15 mouse cellular contexts compared by ENCODE assay signal in genomic region chr19:10719751-10720150, GRCm38 (mm10). TPM values are rescaled to one million over a fixed set of nuclear protein-coding genes. Genes with fewer than 3 reads are reported as not detected.
A peak's percentile ranks its signal among the peaks of the same experiment; 100 is the strongest.
DNase-seq lines count a peak whose midpoint lies in the region; ATAC-seq lines count a peak whose summit lies in the region.
"Had no signal": no experiment of that assay in that cellular context is flagged by ENCODE, and none has a peak within 500 bp of the region (broad histone marks: within the 10 kb centered on the region; RNA-seq: fewer than 3 reads in every experiment).

No protein-coding gene starts in this region.

- H3K9me3 ChIP-seq in heart, embryonic 14.5 days (ENCODE audit: control insufficient read depth, low read length) = no peaks in the 10 kb centered on the region
- no peaks in the 10 kb centered on the region for H3K9me3 ChIP-seq in midbrain, embryonic 14.5 days (ENCODE audit: control insufficient read depth, low read length)
- H3K9me3 ChIP-seq: embryonic facial prominence, embryonic 15.5 days had no signal

- peaks cover 19 to 24% of the 10 kb centered on the region in 2 experiments for H3K4me1 ChIP-seq in heart, embryonic 14.5 days (ENCODE audit: control insufficient read depth in 2 of 2, insufficient read depth in 2 of 2, low read length in 2 of 2)
- H3K4me1 ChIP-seq in midbrain, embryonic 14.5 days (ENCODE audit: control insufficient read depth, insufficient read depth, low read length) = peaks cover 22% of the 10 kb centered on the region

- no peaks in the 10 kb centered on the region for H3K36me3 ChIP-seq in heart, embryonic 14.5 days (ENCODE audit: control insufficient read depth, insufficient read depth, low read length)
- H3K36me3 ChIP-seq in midbrain, embryonic 14.5 days (ENCODE audit: control insufficient read depth, insufficient read depth, low read length) = no peaks in the 10 kb centered on the region
- H3K36me3 ChIP-seq: embryonic facial prominence, embryonic 15.5 days had no signal

- H3K4me2 ChIP-seq in heart, embryonic 14.5 days (ENCODE audit: low read length) = 0 out of 2 replicates have a peak overlapping the region, but pooled peaks have one; percentile 23
- no peak overlapping the region for H3K4me2 ChIP-seq in midbrain, embryonic 14.5 days (ENCODE audit: low read length)
- H3K4me2 ChIP-seq: embryonic facial prominence, embryonic 15.5 days had no signal

- H3K9ac ChIP-seq in heart, embryonic 14.5 days (ENCODE audit: low read length) = peak overlapping the region; percentile 25
- no peak overlapping the region for H3K9ac ChIP-seq in midbrain, embryonic 14.5 days (replicated peaks; ENCODE audit: low read length)
- H3K9ac ChIP-seq: embryonic facial prominence, embryonic 15.5 days had no signal

- no peak overlapping the region for H3K4me3 ChIP-seq in heart, embryonic 14.5 days (ENCODE audit: control insufficient read depth in 1 of 2, insufficient read depth in 1 of 2, low read depth in 1 of 2, low read length in 2 of 2)
- no peak overlapping the region for H3K4me3 ChIP-seq in midbrain, embryonic 14.5 days (replicated peaks; ENCODE audit: low read depth, low read length)
- H3K4me3 ChIP-seq: embryonic facial prominence, embryonic 15.5 days had no signal

- ATAC-seq in heart, embryonic 14.5 days (ENCODE audit: insufficient number of reproducible peaks, insufficient read depth, low FRiP score, low read depth) = no peak
- ATAC-seq in midbrain, embryonic 14.5 days (ENCODE audit: low FRiP score, low TSS enrichment) = peak; percentile 28; the same call in 1 of the 2 replicates
- ATAC-seq in megakaryocyte, adult 5-6 weeks (ENCODE audit: poor library complexity, severe bottlenecking) = no peak
- ATAC-seq: activated CD4-positive, CD25-positive, alpha-beta regulatory T cell, adult 4 months had no signal

- H3K27me3 ChIP-seq in heart, embryonic 14.5 days (ENCODE audit: control insufficient read depth, insufficient read depth, low read length) = no peaks in the 10 kb centered on the region
- no peaks in the 10 kb centered on the region for H3K27me3 ChIP-seq in midbrain, embryonic 14.5 days (ENCODE audit: control insufficient read depth, insufficient read depth, low read length)
- H3K27me3 ChIP-seq: embryonic facial prominence, embryonic 15.5 days had no signal

- H3K27ac ChIP-seq in heart, embryonic 14.5 days (replicated peaks in 1 of 2; ENCODE audit: control insufficient read depth in 1 of 2, insufficient read depth in 1 of 2, low read depth in 2 of 2, low read length in 2 of 2) = 0 out of 4 replicates have a peak overlapping the region, but pooled peaks of 1 of the 2 experiments have one; percentile 47
- peak overlapping the region; percentile 55 for H3K27ac ChIP-seq in midbrain, embryonic 14.5 days (replicated peaks; ENCODE audit: low read depth, low read length)
- H3K27ac ChIP-seq: embryonic facial prominence, embryonic 15.5 days had no signal

- no peak for DNase-seq in heart, adult 9 months (ENCODE audit: low spot score in 2 of 2)
- DNase-seq in cerebellum, adult 9-10 months = peak; percentile 91
- DNase-seq in forelimb bud, embryonic 11.5 days (ENCODE audit: low read depth, low spot score) = peak; percentile 40
- peak; percentile 62 for DNase-seq in midbrain, embryonic 14.5 days
- DNase-seq in kidney, adult 11 months = no peak
- no peak for DNase-seq in gastrocnemius, postnatal 4 days (ENCODE audit: low spot score in 2 of 2)
- DNase-seq: lung, postnatal 14 days; right cerebral cortex, adult 18-20 months; thymus, postnatal 25 days had no signal

- 37% methylated on average over 2 of the region's 2 CpGs for WGBS in heart, embryonic 14.5 days
- 38% methylated on average over 2 of the region's 2 CpGs for WGBS in midbrain, embryonic 14.5 days

RNA-seq across cellular contexts. Expression of gene Cd5, which starts 19.1 kb away (rescaled TPM):
- polyA plus RNA-seq in heart, embryonic 14.5 days (2014; fragmentation: Nextera tagmentation; extraction: Ambion mirVana) = 0.66 and 1.4 TPM in 2 replicates
- polyA plus RNA-seq in midbrain, embryonic 14.5 days (2014; fragmentation: Nextera tagmentation; extraction: Ambion mirVana) = 0.16 and 0.25 TPM in 2 replicates
- total RNA-seq in megakaryocyte, adult 5-6 weeks (2015) = 0.78 and 1.5 TPM in 2 replicates
- total RNA-seq in megakaryocyte, adult 5-6 weeks (2017) = 0.57 and 0.59 TPM in 2 replicates
- under 1 TPM; 0.26 to 0.29 TPM for total RNA-seq in gastrocnemius, postnatal 4 days (2021)

RNA-seq across cellular contexts. Expression of gene Vps37c, which starts 31.2 kb away (rescaled TPM):
- polyA plus RNA-seq in heart, embryonic 14.5 days (2014; fragmentation: Nextera tagmentation; extraction: Ambion mirVana) = 28.4 and 30.0 TPM in 2 replicates
- polyA plus RNA-seq in midbrain, embryonic 14.5 days (2014; fragmentation: Nextera tagmentation; extraction: Ambion mirVana) = 27.3 and 32.1 TPM in 2 replicates
- 21.9 and 22.5 TPM in 2 replicates for total RNA-seq in megakaryocyte, adult 5-6 weeks (2015)
- 15.2 and 17.8 TPM in 2 replicates for total RNA-seq in megakaryocyte, adult 5-6 weeks (2017)
- total RNA-seq in gastrocnemius, postnatal 4 days (2021) = 10 to 100 TPM; 24.8 to 25.0 TPM

RNA-seq across cellular contexts. Expression of gene Pga5, which starts 41.9 kb away (rescaled TPM):
- polyA plus RNA-seq in heart, embryonic 14.5 days (2014; fragmentation: Nextera tagmentation; extraction: Ambion mirVana) = not detected in 2 replicates
- not detected in 2 replicates for polyA plus RNA-seq in midbrain, embryonic 14.5 days (2014; fragmentation: Nextera tagmentation; extraction: Ambion mirVana)
- total RNA-seq in megakaryocyte, adult 5-6 weeks (2015) = not detected in 2 replicates
- total RNA-seq in megakaryocyte, adult 5-6 weeks (2017) = 0.20 TPM in 1 of 2 replicates, not detected in the other
- total RNA-seq in gastrocnemius, postnatal 4 days (2021) = not detected
- total RNA-seq: left cerebral cortex, adult 8-10 months had no signal
- polyA plus RNA-seq: activated CD4-positive, CD25-positive, alpha-beta regulatory T cell, adult 4 months; embryonic facial prominence, embryonic 15.5 days; heart, postnatal 0 days had no signal

Comparison
In these comparisons a context has a peak if more than half of its experiments do, and no peak if none do; other contexts are left out.
1. DNase-seq: peak in cerebellum, adult 9-10 months (single experiment), forelimb bud, embryonic 11.5 days (single experiment) and midbrain, embryonic 14.5 days (single experiment); none in heart, adult 9 months (0 of 2), kidney, adult 11 months (single experiment) and gastrocnemius, postnatal 4 days (0 of 2).